Mouse (Mus musculus) ovary, postnatal 36 days (tissue): ENCODE measurements around the gene Thap2.

Experiments used
- DNase-seq: peaks from one replicate; pipeline ENCODE4 v3.0.0; 2022; ENCODE audit warnings: low spot score, mixed read lengths

Thap2 gene

DNA sequence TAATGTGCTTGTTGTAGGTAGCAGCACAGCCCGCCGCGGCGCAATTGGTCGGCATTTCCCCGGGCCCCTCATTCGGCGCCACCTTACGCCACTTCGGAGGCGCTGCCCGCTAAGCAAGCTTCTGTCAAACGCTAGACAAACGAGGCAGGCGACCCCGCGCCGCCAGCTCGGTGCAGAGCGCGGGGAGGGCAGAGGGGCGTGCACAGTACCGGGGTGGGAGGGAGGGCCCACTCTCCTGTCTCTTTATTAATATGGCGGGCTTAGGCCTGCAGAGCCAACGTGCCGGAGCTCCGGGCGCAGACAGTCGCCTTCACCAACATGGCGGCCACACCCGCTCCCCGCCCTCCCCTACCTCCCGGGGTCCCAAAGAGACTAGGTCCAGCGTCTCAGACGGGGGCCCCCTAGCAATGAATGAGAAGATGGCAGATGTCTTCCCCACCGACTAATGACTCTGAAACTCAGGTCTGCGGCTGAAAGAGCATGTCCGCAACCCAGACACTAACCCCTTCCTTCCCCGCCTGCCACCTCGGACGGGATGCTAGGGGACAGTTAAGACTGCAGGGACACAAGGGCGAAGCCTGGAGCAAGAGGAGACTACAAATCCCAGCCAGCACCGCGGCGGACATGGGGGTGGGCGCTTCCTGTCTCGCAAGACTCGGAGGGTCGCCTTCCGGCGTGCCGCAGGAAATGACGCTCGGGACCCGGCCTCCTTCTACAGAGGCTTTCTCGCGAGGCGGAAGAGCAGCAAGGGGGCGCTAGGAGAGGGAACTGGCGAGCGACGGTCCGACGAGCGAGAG is at the start of gene Thap2, which contains the start of gene Zfc3h1:
Gene Thap2, minus strand, starts transcription at position 223 of the 797 bp plus-strand sequence.
Gene Zfc3h1, plus strand, starts transcription at position 739 of the 797 bp plus-strand sequence.
- DNase-seq, result peak; percentile 97

DNA sequence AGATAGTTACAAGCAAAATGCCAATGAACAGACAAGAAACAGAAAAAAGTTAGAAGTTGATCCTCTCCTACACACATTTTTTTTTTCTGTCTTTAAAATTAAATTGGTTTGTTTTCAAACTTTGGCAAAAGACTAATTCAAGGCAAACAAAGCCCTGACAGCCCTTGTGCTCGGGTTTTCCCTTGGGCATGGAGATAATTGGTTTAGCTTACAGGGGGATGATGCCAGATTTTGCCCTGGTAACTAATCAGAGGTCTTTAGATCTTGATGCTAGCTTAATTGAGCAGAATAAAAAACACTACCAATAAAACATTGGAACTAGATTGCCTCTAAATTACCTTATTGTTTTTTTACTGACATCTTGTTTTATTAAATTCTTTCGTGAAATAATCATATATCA is 41.1 kb upstream of the Thap2 start:
- no peak for DNase-seq

DNA sequence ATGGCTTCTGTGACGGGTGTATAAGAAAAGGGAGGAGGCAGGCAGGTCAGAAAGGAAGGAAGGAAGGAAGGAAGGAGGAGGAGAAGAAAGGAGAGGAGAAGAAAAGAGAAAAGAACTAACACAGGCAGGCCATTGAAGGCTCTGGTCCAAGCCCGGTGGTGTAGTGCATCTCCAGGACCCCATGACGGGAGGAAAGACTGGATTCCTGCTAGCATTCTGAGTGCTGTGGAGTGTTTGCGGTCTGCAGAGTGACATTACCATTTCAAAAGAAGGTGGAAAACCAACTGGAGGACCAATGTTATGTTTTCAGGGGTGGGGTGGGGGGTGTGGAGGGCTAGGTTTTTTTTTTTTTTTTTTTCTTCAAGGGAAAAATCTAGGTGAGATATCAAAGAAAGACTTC is 37.7 kb upstream of the Thap2 start:
- DNase-seq, result no peak

DNA sequence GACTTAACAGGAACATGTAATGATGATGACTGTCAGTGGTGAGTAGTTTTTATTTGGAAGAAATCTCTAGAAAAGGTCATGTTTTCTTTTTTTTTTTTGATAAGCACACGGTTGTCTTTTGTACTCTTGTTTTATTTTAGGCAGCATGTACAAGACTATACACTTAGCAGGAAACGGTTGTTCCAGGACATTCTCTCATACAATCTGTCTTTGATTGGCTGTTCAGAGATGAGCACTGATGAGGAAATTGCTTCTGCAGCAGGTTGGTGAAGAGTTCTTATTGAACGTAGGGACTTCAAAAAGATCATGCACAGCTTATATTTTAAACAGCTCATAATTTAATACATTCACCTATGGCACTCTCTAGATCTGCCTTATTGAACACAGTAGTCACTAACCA is 29.8 kb upstream of the Thap2 start:
- DNase-seq, result no peak

- no peak for DNase-seq
Observed at GRCm38 (mm10) chr10:115413496-115413895, 29.3 kb upstream of the Thap2 start.

DNA sequence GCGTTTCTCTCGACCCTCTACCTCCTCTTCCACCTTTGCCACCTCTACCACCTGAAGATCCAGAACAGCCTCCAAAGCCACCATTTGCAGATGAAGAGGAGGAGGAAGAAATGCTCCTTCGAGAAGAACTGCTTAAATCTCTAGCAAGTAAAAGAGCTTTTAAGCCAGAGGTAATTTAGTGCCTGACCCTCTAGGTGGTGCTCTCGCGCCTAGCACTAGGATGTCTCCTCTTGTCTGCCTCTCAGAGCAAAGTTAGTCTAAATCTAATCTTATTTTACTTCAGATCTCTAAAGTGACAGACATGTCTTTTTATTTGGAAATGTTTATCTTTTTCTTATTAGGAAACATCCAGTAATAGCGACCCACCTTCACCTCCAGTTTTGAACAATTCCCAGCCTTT is 22.1 kb upstream of the Thap2 start:
- peak; percentile 33 for DNase-seq

- no peak for DNase-seq
Observed at GRCm38 (mm10) chr10:115391896-115392295, 7.7 kb upstream of the Thap2 start.

DNA sequence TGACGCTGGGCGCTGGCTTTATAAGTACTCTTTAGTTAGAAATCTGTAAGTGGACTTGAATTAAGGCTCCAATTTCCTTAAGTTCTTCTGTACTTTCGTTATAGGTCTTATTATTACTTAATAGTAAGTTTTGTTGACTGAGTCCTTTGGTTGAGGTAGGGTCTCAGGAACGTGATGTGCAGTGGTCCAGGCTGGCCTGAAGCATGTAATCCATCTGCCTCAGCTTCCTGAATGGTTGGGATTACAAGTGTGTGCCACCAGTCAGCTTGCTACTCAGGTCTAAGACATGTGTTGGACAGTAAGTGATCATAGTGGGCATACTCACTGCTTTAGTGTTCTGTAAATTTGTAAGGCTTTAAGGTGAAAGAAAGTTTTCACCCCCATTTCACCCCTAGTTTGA is 6.8 kb upstream of the Thap2 start:
- no peak for DNase-seq

GRCm38 (mm10) chr10:115387891-115388290 is 3.6 kb upstream of the Thap2 start:
- no peak for DNase-seq

DNA sequence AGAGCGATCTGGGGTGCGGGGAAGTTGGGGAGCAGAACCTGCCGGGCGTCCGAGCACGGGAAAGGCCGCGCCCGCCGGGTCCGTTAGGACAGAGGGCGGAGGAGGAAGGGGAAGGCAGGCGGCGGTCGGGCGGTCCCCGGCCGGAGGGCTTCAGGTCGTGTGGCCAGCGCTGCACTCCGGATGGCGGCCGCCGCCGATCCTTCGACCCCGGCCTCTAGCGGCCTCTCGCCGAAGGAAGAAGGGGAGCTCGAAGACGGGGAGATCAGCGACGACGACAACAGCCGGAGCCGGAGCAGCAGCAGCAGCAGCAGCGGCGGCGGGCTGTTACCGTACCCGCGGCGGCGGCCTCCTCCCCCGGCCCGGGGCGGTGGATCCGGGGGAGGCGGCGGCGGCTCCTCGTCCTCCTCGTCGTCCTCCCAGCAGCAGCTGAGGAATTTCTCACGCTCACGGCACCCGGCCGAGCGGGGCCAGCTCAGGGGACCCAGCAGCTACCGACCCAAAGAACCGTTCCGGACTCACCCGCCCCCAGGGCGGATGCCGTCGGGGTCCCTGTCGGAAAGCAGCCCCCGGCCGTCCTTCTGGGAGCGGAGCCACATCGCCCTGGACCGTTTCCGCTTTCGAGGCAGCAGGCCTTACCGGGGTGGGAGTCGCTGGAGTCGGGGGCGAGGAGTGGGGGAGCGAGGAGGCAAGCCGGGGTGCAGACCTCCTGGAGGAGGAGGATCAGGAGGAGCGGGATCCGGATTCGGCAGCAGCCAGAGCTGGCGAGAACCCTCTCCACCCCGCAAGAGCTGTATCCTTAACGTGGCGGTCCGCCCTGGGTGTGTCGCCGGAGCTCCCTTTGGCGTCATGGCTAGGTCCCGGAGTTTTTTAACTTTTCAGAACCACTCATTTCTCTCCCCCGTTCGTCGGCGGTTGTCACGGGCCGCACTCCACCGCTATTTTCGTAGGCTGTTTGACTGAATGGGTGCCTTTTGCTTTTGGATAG is 1.1 kb upstream of the Thap2 start:
- DNase-seq, result peak; percentile 64

DNA sequence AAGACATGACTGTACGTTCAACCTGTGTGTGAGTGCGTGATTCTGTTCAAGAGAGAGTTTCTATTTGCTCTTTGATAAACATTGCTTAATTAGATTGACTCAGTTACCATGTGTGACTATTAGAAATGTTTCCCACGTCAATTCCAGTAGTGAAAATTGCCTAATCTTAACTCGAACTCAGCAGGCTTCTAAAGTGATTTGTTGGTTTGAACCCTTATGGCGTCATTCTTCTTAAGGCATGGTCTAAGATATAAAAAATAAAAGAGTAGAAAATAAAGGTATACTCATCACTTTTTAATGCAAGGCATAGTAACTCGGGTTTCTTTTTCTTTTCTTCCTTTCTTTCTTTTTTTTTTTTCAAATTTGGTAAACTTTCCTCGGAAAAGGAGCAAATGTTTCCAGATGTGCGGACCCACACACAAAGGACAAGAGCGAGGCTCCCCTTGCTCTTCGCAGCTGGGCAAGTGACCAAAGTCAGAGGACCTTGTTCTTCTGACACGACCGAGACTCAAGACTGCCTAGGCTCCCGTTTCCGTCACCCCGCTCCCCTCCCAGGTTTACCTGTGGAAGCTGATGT is 511 bp downstream of the Thap2 start:
- no peak for DNase-seq

- no peak for DNase-seq
Observed at GRCm38 (mm10) chr10:115382846-115383643, 1.2 kb downstream of the Thap2 start.

GRCm38 (mm10) chr10:115381506-115382084 is 2.6 kb downstream of the Thap2 start:
- no peak for DNase-seq

- no peak for DNase-seq
Observed at GRCm38 (mm10) chr10:115363151-115363550, 21.1 kb downstream of the Thap2 start.

- no peak for DNase-seq
Observed at GRCm38 (mm10) chr10:115362623-115362964, 21.6 kb downstream of the Thap2 start.

DNA sequence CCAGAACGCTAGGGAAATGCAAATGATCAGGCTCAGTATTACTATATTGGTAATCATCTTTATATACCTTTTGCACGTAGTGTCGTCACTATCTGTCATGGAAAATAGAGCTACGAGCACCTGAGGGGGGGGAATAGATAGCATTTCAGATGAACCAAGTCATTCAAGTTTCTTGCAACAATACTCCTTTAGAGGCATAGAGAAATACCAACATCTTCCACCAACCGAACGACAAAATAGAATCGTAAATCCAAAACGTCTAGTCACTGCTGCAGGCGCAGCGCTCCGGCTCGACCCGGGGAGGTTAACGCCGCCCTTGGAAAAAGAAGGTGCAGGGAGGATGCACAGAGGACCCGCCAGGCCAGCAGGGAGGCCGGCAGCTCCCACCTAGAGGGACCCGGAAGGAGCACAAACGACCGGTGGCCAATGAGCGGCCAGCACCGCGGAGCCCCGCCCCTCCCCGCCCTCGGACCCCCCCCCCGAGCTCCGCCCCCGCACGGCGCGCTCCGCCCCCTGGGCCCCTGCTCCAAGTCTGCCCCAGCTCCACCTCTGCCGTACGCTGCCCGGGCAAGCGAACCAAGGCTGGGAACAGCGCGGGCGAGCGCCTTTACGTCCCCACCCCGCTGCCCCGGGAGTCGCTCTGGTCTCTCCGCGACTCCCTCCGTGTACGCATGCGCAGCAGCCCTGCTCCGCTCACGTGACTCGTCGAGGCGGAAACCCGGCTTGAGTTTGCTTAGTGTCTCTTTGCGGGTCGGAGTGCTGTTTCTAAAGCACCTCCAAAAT is 22.2 kb downstream of the Thap2 start, which contains the start of gene Tmem19:
Gene Tmem19, minus strand, starts transcription at position 662 of the 783 bp plus-strand sequence.
- peak; percentile 96 for DNase-seq

- DNase-seq, result no peak
Observed at GRCm38 (mm10) chr10:115359066-115359465, 25.2 kb downstream of the Thap2 start.

- DNase-seq, result no peak
Observed at GRCm38 (mm10) chr10:115358216-115358919, 25.9 kb downstream of the Thap2 start.

- no peak for DNase-seq
Observed at GRCm38 (mm10) chr10:115356106-115356505, 28.1 kb downstream of the Thap2 start.

GRCm38 (mm10) chr10:115355016-115355415 is 29.2 kb downstream of the Thap2 start:
- DNase-seq, result no peak
